Mouse (Mus musculus): ENCODE measurements around the gene Cadm3. TPM values are rescaled to one million over a fixed set of nuclear protein-coding genes. Genes with fewer than 3 reads are reported as not detected.

Cadm3 gene
- total and polyA plus RNA-seq, 2 experiments from 2014 or later, result 0.10 to 1.1 TPM

DNA sequence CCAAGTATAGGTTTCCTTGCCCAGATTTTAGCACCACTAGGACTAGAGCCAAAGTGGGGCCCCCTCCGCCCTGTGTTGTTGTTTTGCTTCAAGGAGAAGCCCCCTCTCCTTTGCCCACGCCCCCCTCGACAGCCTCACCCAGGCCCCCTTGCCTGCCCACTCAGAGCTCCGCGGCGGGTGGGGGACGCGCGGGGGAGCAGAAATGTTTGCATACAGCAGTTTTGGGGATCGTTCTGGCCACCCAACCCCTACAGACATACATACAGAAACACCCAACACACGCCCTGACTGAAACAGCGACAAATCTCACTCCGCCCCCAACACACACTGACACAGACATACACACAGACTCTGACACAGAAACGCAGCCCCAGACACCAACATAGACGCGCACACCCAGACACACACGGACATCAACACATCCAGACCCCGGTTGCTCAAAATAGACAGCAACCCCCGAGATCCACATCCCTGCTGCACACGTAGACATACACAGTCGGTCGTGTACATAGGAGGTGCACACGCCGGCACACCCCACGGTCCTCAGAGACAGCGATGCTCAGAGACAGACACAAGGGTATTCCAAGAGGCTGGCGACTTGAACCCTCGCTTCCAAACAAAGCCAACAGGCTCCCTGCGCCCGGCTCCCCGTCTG is 667 bp downstream of the Cadm3 start:
- Histone ChIP-seq H3K27me3 (ENCODE audit: control insufficient read depth, insufficient read depth, low read length) (peaks cover 48% of the 10 kb centered on the region), H3K9ac (replicated peaks; ENCODE audit: low read depth, low read length) (no peak overlapping the region), H3K4me3 (ENCODE audit: low read depth, low read length) (peak overlapping the region; percentile 46), H3K4me1 (ENCODE audit: control insufficient read depth, insufficient read depth) (peaks cover 8% of the 10 kb centered on the region; the same call in 1 of the 2 replicates), H3K9me3 (replicated peaks; ENCODE audit: control insufficient read depth, low read length) (no peaks in the 10 kb centered on the region), H3K4me2 (ENCODE audit: low read depth, low read length) (peak overlapping the region; percentile 65), H3K36me3 (replicated peaks; ENCODE audit: control insufficient read depth, insufficient read depth, low read length) (no peaks in the 10 kb centered on the region), H3K27ac (ENCODE audit: low read depth) (no peak overlapping the region)
- 0 out of 2 replicates have a peak, but pooled peaks have one; percentile 30 for ATAC-seq (ENCODE audit: insufficient read depth, low read depth)
- no peak for DNase-seq (ENCODE audit: low spot score)
- TF ChIP-seq CTCF (IDR thresholded peaks at IDR 0.05; ENCODE audit: low read depth), result no peak
- no peak for TF ChIP-seq EP300 (IDR thresholded peaks at IDR 0.05; ENCODE audit: low read depth)
- under 1% methylated on average over 31 of the region's 31 CpGs for WGBS

DNA sequence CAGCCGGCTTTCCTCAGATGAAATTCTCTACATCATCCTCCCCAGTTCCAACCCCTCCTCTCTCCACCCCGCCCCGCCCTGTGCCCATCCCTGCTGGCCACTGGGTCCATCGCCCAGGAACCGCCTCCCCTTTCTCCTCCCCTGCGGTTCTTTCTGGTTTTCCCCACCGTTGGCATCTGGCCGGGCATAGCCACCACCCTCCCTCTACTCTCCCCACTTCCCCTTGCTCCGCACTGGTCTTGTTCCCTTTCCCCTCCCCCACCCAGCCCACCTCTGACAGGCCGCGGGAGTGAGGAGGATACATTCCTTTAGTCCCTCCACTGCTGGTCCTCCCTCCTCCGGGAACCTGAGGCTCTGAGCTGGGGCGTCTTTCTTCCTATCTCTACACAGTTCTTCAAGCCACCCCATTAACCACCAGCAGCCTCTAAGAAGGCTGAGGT is 1.5 kb downstream of the Cadm3 start:
- Histone ChIP-seq H3K4me1 (ENCODE audit: control insufficient read depth, insufficient read depth) (peaks cover 8% of the 10 kb centered on the region; the same call in 1 of the 2 replicates), H3K9ac (replicated peaks; ENCODE audit: low read depth, low read length) (no peak overlapping the region), H3K4me3 (ENCODE audit: low read depth, low read length) (no peak overlapping the region), H3K27me3 (ENCODE audit: control insufficient read depth, insufficient read depth, low read length) (peaks cover 48% of the 10 kb centered on the region), H3K9me3 (replicated peaks; ENCODE audit: control insufficient read depth, low read length) (no peaks in the 10 kb centered on the region), H3K4me2 (ENCODE audit: low read depth, low read length) (0 out of 2 replicates have a peak overlapping the region, but pooled peaks have one; percentile 65), H3K27ac (ENCODE audit: low read depth) (no peak overlapping the region), H3K36me3 (replicated peaks; ENCODE audit: control insufficient read depth, insufficient read depth, low read length) (no peaks in the 10 kb centered on the region)
- no peak for ATAC-seq (ENCODE audit: insufficient read depth, low read depth)
- DNase-seq (ENCODE audit: low spot score), result no peak
- TF ChIP-seq CTCF (IDR thresholded peaks at IDR 0.05; ENCODE audit: low read depth), result no peak
- TF ChIP-seq EP300 (IDR thresholded peaks at IDR 0.05; ENCODE audit: low read depth), result no peak
- WGBS, result 1% methylated on average over 13 of the region's 13 CpGs

DNA sequence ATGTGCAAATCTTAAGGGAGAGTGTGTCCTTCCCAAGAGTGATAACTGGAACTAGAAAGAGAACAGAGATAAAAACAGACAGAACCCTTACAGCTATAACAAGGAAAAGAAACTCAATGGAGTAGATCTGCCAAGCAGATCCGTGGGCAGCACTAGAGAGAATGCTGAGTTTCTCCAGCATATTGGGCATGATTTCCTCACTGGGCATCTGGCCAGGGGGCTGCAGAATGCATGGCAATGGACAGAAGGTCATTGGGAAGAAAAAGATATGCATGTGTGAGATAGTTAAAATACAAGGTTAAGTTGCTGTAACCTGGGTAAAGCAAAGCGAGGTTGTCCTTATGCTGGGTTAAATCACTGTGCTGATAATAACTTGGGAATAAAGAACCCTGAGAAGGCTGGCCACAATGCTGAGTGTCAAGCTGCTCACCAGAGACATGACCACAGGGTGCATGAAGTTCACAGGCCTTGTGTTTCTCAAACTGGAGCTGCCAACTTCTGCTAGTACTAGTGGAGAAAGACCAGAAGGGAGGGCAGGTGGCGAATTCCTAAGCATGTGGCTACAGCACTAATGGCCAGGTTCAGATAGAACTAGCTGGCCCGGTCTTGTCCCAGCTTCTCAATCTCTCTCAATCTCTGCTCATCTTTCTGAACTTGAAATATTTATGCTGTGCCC is 3.2 kb downstream of the Cadm3 start:
- Histone ChIP-seq H3K9me3 (replicated peaks; ENCODE audit: control insufficient read depth, low read length) (no peaks in the 10 kb centered on the region), H3K4me1 (ENCODE audit: control insufficient read depth, insufficient read depth) (peaks cover 8% of the 10 kb centered on the region; the same call in 1 of the 2 replicates), H3K36me3 (replicated peaks; ENCODE audit: control insufficient read depth, insufficient read depth, low read length) (no peaks in the 10 kb centered on the region), H3K27ac (ENCODE audit: low read depth) (no peak overlapping the region), H3K4me2 (ENCODE audit: low read depth, low read length) (no peak overlapping the region), H3K27me3 (ENCODE audit: control insufficient read depth, insufficient read depth, low read length) (peaks cover 38% of the 10 kb centered on the region), H3K4me3 (ENCODE audit: low read depth, low read length) (no peak overlapping the region), H3K9ac (replicated peaks; ENCODE audit: low read depth, low read length) (no peak overlapping the region)
- ATAC-seq (ENCODE audit: insufficient read depth, low read depth) (no peak), DNase-seq (ENCODE audit: low spot score) (no peak)
- TF ChIP-seq EP300 (IDR thresholded peaks at IDR 0.05; ENCODE audit: low read depth) (no peak), CTCF (IDR thresholded peaks at IDR 0.05; ENCODE audit: low read depth) (no peak)
- WGBS, result 66% methylated on average over 4 of the region's 4 CpGs

DNA sequence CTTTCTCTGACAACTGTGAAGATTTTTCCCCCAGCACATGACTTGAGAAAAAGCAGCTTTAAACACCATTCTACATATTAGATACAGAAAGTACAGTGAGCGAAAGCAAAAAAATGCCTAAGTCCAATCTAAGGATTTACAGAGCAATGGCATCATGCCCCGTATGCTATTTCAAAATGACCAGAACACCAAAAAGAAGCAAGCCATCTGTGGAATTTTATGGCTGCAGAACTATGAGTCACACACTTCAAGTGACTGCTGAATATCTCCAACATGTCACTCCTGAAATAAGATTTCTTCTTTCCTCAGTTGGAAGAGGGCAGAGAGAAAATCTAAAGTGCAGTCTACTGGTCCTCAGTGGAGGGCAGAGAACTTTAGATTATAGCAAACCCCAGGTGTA is 4.1 kb downstream of the Cadm3 start:
- DNase-seq (ENCODE audit: low spot score) (no peak), ATAC-seq (ENCODE audit: insufficient read depth, low read depth) (no peak)
- no peak overlapping the region for H3K4me2 ChIP-seq (ENCODE audit: low read depth, low read length)
- peaks cover 30% of the 10 kb centered on the region for H3K27me3 ChIP-seq (ENCODE audit: control insufficient read depth, insufficient read depth, low read length)
- H3K4me3 ChIP-seq (ENCODE audit: low read depth, low read length), result no peak overlapping the region
- TF ChIP-seq CTCF (IDR thresholded peaks at IDR 0.05; ENCODE audit: low read depth), result no peak
- TF ChIP-seq EP300 (IDR thresholded peaks at IDR 0.05; ENCODE audit: low read depth), result no peak
- H3K9ac ChIP-seq (replicated peaks; ENCODE audit: low read depth, low read length), result no peak overlapping the region
- H3K27ac ChIP-seq (ENCODE audit: low read depth), result no peak overlapping the region
- H3K9me3 ChIP-seq (replicated peaks; ENCODE audit: control insufficient read depth, low read length), result no peaks in the 10 kb centered on the region
- WGBS, result 76% methylated on average over 2 of the region's 2 CpGs
- H3K36me3 ChIP-seq (replicated peaks; ENCODE audit: control insufficient read depth, insufficient read depth, low read length), result no peaks in the 10 kb centered on the region
- peaks cover 8% of the 10 kb centered on the region; the same call in 1 of the 2 replicates for H3K4me1 ChIP-seq (ENCODE audit: control insufficient read depth, insufficient read depth)

DNA sequence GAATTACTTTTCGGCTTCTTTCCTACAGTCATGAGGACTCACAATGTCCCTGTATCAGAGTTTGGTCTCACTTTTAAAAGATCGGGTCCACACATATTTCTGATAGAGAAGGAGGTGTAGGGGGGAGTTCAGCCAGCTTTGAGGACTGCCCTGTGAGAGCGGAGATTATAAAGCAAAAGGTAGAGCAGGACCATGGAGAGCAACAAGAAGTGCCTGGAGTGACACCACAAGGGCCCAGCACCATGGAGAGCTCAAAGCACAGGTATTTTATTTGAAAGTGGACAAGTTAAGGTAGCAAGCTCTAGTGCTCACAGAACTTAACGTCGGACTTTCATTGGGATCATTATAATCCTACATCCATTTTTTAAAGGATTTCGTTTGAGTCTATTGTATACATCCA is 5.8 kb downstream of the Cadm3 start:
- no peak overlapping the region for H3K27ac ChIP-seq (ENCODE audit: low read depth)
- H3K4me3 ChIP-seq (ENCODE audit: low read depth, low read length), result no peak overlapping the region
- no peaks in the 10 kb centered on the region for H3K9me3 ChIP-seq (replicated peaks; ENCODE audit: control insufficient read depth, low read length)
- peaks cover 12% of the 10 kb centered on the region for H3K27me3 ChIP-seq (ENCODE audit: control insufficient read depth, insufficient read depth, low read length)
- DNase-seq (ENCODE audit: low spot score), result peak; percentile 71
- WGBS, result 24% methylated on average over 6 of the region's 6 CpGs
- no peaks in the 10 kb centered on the region for H3K4me1 ChIP-seq (ENCODE audit: control insufficient read depth, insufficient read depth)
- no peaks in the 10 kb centered on the region for H3K36me3 ChIP-seq (replicated peaks; ENCODE audit: control insufficient read depth, insufficient read depth, low read length)
- H3K9ac ChIP-seq (replicated peaks; ENCODE audit: low read depth, low read length), result no peak overlapping the region
- no peak for ATAC-seq (ENCODE audit: insufficient read depth, low read depth)
- TF ChIP-seq CTCF (IDR thresholded peaks at IDR 0.05; ENCODE audit: low read depth), result no peak
- no peak for TF ChIP-seq EP300 (IDR thresholded peaks at IDR 0.05; ENCODE audit: low read depth)
- no peak overlapping the region for H3K4me2 ChIP-seq (ENCODE audit: low read depth, low read length)

All from heart, postnatal 0 days (tissue).